Mouse (Mus musculus) midbrain, embryonic 16.5 days (tissue): ENCODE data around the gene Sulf2. TPM values are rescaled to one million over a fixed set of nuclear protein-coding genes. Genes with fewer than 3 reads are reported as not detected.
A peak's percentile ranks its signal among the peaks of the same experiment; 100 is the strongest.

Experiments
- ATAC-seq: fragments of 200-750 bp; cut with Nextera tagmentation; 2 replicates; pipeline ENCODE4 v1.8.0; 2017; ENCODE audit warnings: moderate TSS enrichment
- H3K27ac ChIP-seq: fragments of 300-500 bp; sonication (generic); 2 replicates; pipeline ENCODE4 v1.5.1; 2014; ENCODE audit warnings: mild to moderate bottlenecking, low read length, mixed read lengths
- H3K27me3 ChIP-seq: fragments of 300-500 bp; sonication (generic); 2 replicates; pipeline ENCODE4 v1.6.1; 2014; ENCODE audit warnings: low read depth, low read length, mixed read lengths; ENCODE audit not compliant: control insufficient read depth, insufficient read depth
- H3K36me3 ChIP-seq: fragments of 300-500 bp; sonication (generic); 2 replicates; pipeline ENCODE4 v1.6.1; 2014; ENCODE audit warnings: mild to moderate bottlenecking, low read length, moderate library complexity, mixed read lengths; ENCODE audit not compliant: control insufficient read depth, insufficient read depth
- H3K4me1 ChIP-seq: fragments of 300-500 bp; sonication (generic); 2 replicates; pipeline ENCODE4 v1.6.1; 2014; ENCODE audit warnings: mild to moderate bottlenecking, low read length, mixed read lengths; ENCODE audit not compliant: control insufficient read depth, insufficient read depth
- H3K4me2 ChIP-seq: fragments of 300-500 bp; sonication (generic); 2 replicates; pipeline ENCODE4 v1.6.1; 2014; ENCODE audit warnings: mild to moderate bottlenecking, low read length, mixed read lengths
- H3K4me3 ChIP-seq: fragments of 300-500 bp; sonication (generic); 2 replicates; pipeline ENCODE4 v1.5.1; 2014; ENCODE audit warnings: low read depth, mild to moderate bottlenecking, low read length, moderate library complexity, mixed read lengths
- H3K9ac ChIP-seq: fragments of 300-500 bp; sonication (generic); 2 replicates; pipeline ENCODE4 v1.6.1; 2014; ENCODE audit warnings: low read depth, low read length, mixed read lengths
- H3K9me3 ChIP-seq: fragments of 300-500 bp; sonication (generic); replicated peaks from 2 replicates; pipeline ENCODE4 v1.6.1; 2014; ENCODE audit warnings: mild to moderate bottlenecking, low read length, mixed read lengths; ENCODE audit not compliant: control insufficient read depth, poor library complexity, severe bottlenecking
- WGBS: fragments of 180-500 bp; shearing (Covaris S2); extraction: QIAGEN DNeasy Blood & Tissue Kit; methylation state at CpG from one replicate; pipeline ENCODE4 v1.1.7; 2014; 5-methylcytosine and 5-hydroxymethylcytosine counted together
- polyA plus RNA-seq: library from polyadenylated mRNA; unstranded; fragments of >200 nt; fragmentation: Nextera tagmentation; extraction: Ambion mirVana; gene quantifications from 2 replicates; pipeline ENCODE4 v1.2.1, GENCODE M21; 2015

Gene Sulf2
- polyA plus RNA-seq, 1 experiment from 2014 or later: 88.1 TPM

GRCm38 (mm10) chr2:166148672-166149332, 6.7 kb downstream of the Sulf2 start:
- WGBS: 52% methylated on average over 13 of the region's 13 CpGs
- ATAC-seq: no peak
- Histone ChIP-seq H3K9ac (no peak overlapping the region), H3K36me3 (no peaks in the 10 kb centered on the region), H3K9me3 (no peaks in the 10 kb centered on the region), H3K4me3 (no peak overlapping the region), H3K4me1 (peaks cover 29% of the 10 kb centered on the region), H3K4me2 (no peak overlapping the region), H3K27me3 (0 out of 2 replicates have a peak, but pooled peaks cover 4% of the 10 kb centered on the region), H3K27ac (no peak overlapping the region)

- WGBS: 84% methylated on average over 10 of the region's 10 CpGs
- H3K9me3 ChIP-seq: no peaks in the 10 kb centered on the region
- no peak overlapping the region for H3K9ac ChIP-seq
- no peak overlapping the region for H3K27ac ChIP-seq
- no peak overlapping the region for H3K4me3 ChIP-seq
- no peak overlapping the region for H3K4me2 ChIP-seq
- peaks cover 24% of the 10 kb centered on the region for H3K4me1 ChIP-seq
- ATAC-seq: no peak
- H3K27me3 ChIP-seq: 0 out of 2 replicates have a peak, but pooled peaks cover 4% of the 10 kb centered on the region
- no peaks in the 10 kb centered on the region for H3K36me3 ChIP-seq
These were observed 7.4 kb downstream of the Sulf2 start for GRCm38 (mm10) chr2:166147930-166148651.

GRCm38 (mm10) chr2:166146446-166146845, 9.0 kb downstream of the Sulf2 start:
- Histone ChIP-seq H3K27me3 (0 out of 2 replicates have a peak, but pooled peaks cover 4% of the 10 kb centered on the region), H3K27ac (no peak overlapping the region), H3K36me3 (no peaks in the 10 kb centered on the region), H3K9me3 (no peaks in the 10 kb centered on the region), H3K4me2 (no peak overlapping the region), H3K9ac (no peak overlapping the region), H3K4me3 (no peak overlapping the region), H3K4me1 (peaks cover 17% of the 10 kb centered on the region)
- ATAC-seq: no peak
- WGBS: 89% methylated on average over 7 of the region's 7 CpGs

GRCm38 (mm10) chr2:166145031-166145430, 10.4 kb downstream of the Sulf2 start:
- Histone ChIP-seq H3K36me3 (no peaks in the 10 kb centered on the region), H3K9ac (no peak overlapping the region), H3K4me2 (no peak overlapping the region), H3K4me3 (no peak overlapping the region), H3K27me3 (0 out of 2 replicates have a peak, but pooled peaks cover 4% of the 10 kb centered on the region), H3K4me1 (peaks cover 13% of the 10 kb centered on the region), H3K27ac (no peak overlapping the region), H3K9me3 (no peaks in the 10 kb centered on the region)
- WGBS: 76% methylated on average over 8 of the region's 8 CpGs
- ATAC-seq: no peak

- Histone ChIP-seq H3K9me3 (no peaks in the 10 kb centered on the region), H3K27me3 (0 out of 2 replicates have a peak, but pooled peaks cover 4% of the 10 kb centered on the region), H3K4me2 (no peak overlapping the region), H3K9ac (no peak overlapping the region), H3K4me1 (peaks cover 9% of the 10 kb centered on the region), H3K27ac (no peak overlapping the region), H3K36me3 (no peaks in the 10 kb centered on the region), H3K4me3 (no peak overlapping the region)
- no peak for ATAC-seq
- 83% methylated on average over 5 of the region's 5 CpGs for WGBS
These were observed 11.6 kb downstream of the Sulf2 start for GRCm38 (mm10) chr2:166143871-166144270.

GRCm38 (mm10) chr2:166142561-166143112, 12.8 kb downstream of the Sulf2 start:
- Histone ChIP-seq H3K4me3 (no peak overlapping the region), H3K27me3 (0 out of 2 replicates have a peak, but pooled peaks cover 4% of the 10 kb centered on the region), H3K27ac (peak overlapping the region; percentile 24; the same call in 1 of the 2 replicates), H3K36me3 (no peaks in the 10 kb centered on the region), H3K9ac (no peak overlapping the region), H3K4me1 (peaks cover 9% of the 10 kb centered on the region; the same call in 1 of the 2 replicates), H3K9me3 (no peaks in the 10 kb centered on the region), H3K4me2 (no peak overlapping the region)
- ATAC-seq: peak; percentile 50; the same call in 1 of the 2 replicates
- WGBS: 59% methylated on average over 19 of the region's 19 CpGs

- H3K4me2 ChIP-seq: no peak overlapping the region
- H3K27me3 ChIP-seq: no peaks in the 10 kb centered on the region
- H3K9ac ChIP-seq: no peak overlapping the region
- peaks cover 9% of the 10 kb centered on the region; the same call in 1 of the 2 replicates for H3K4me1 ChIP-seq
- no peak overlapping the region for H3K27ac ChIP-seq
- 65% methylated on average over 1 of the region's 1 CpGs for WGBS
- no peak for ATAC-seq
- no peak overlapping the region for H3K4me3 ChIP-seq
- no peaks in the 10 kb centered on the region for H3K9me3 ChIP-seq
- no peaks in the 10 kb centered on the region for H3K36me3 ChIP-seq
These were observed 13.6 kb downstream of the Sulf2 start for GRCm38 (mm10) chr2:166141910-166142309.

GRCm38 (mm10) chr2:166141039-166141438, 14.4 kb downstream of the Sulf2 start:
- WGBS: 97% methylated on average over 6 of the region's 6 CpGs
- peaks cover 13% of the 10 kb centered on the region; the same call in 1 of the 2 replicates for H3K4me1 ChIP-seq

GRCm38 (mm10) chr2:166140427-166140826, 15.0 kb downstream of the Sulf2 start:
- Histone ChIP-seq H3K36me3 (no peaks in the 10 kb centered on the region), H3K27ac (no peak overlapping the region), H3K27me3 (no peaks in the 10 kb centered on the region), H3K9ac (no peak overlapping the region), H3K4me3 (no peak overlapping the region), H3K4me1 (peaks cover 17% of the 10 kb centered on the region; the same call in 1 of the 2 replicates), H3K4me2 (no peak overlapping the region), H3K9me3 (no peaks in the 10 kb centered on the region)
- no peak for ATAC-seq
- 80% methylated on average over 9 of the region's 9 CpGs for WGBS

More at GRCm38 (mm10) chr2:166141039-166141438, 14.4 kb downstream of the Sulf2 start:
- H3K4me3 ChIP-seq: no peak overlapping the region
- no peaks in the 10 kb centered on the region for H3K9me3 ChIP-seq
- H3K9ac ChIP-seq: no peak overlapping the region
- no peak for ATAC-seq
- no peaks in the 10 kb centered on the region for H3K27me3 ChIP-seq
- H3K36me3 ChIP-seq: no peaks in the 10 kb centered on the region
- H3K27ac ChIP-seq: no peak overlapping the region
- H3K4me2 ChIP-seq: no peak overlapping the region
